Mouse (Mus musculus) intestine, postnatal 0 days (tissue): ENCODE data around the gene Ice2. TPM values are rescaled to one million over a fixed set of nuclear protein-coding genes. Genes with fewer than 3 reads are reported as not detected.

Experiments used
- ATAC-seq: fragments of 200-750 bp; cut with Nextera tagmentation; 2 replicates; pipeline ENCODE4 v1.8.0; 2017; ENCODE audit warnings: mild to moderate bottlenecking, moderate TSS enrichment, moderate library complexity
- H3K27ac ChIP-seq: fragments of 300-500 bp; sonication (generic); 2 replicates; pipeline ENCODE4 v1.5.1; 2014; ENCODE audit warnings: mild to moderate bottlenecking, low read depth, low read length, moderate library complexity
- H3K27me3 ChIP-seq: fragments of 300-500 bp; sonication (generic); replicated peaks from 2 replicates; pipeline ENCODE4 v1.6.1; 2014; ENCODE audit warnings: low read length, mixed read lengths; ENCODE audit not compliant: control insufficient read depth, insufficient read depth
- H3K36me3 ChIP-seq: fragments of 300-500 bp; sonication (generic); 2 replicates; pipeline ENCODE4 v1.6.1; 2014; ENCODE audit warnings: mild to moderate bottlenecking, moderate library complexity; ENCODE audit not compliant: control insufficient read depth, insufficient read depth
- H3K4me1 ChIP-seq: fragments of 300-500 bp; sonication (generic); replicated peaks from 2 replicates; pipeline ENCODE4 v1.6.1; 2014; ENCODE audit warnings: antibody characterized with exemption, low read length, mixed read lengths; ENCODE audit not compliant: control insufficient read depth, insufficient read depth
- H3K4me2 ChIP-seq: fragments of 300-500 bp; sonication (generic); replicated peaks from 2 replicates; pipeline ENCODE4 v1.6.1; 2014; ENCODE audit warnings: low read depth, mild to moderate bottlenecking, moderate library complexity
- H3K4me3 ChIP-seq: fragments of 300-500 bp; sonication (generic); 2 replicates; pipeline ENCODE4 v1.5.1; 2014; ENCODE audit warnings: low read depth, low read length
- H3K9ac ChIP-seq: fragments of 300-500 bp; sonication (generic); 2 replicates; pipeline ENCODE4 v1.6.1; 2014; ENCODE audit warnings: mild to moderate bottlenecking, low read depth, low read length
- H3K9me3 ChIP-seq: fragments of 300-500 bp; sonication (generic); 2 replicates; pipeline ENCODE4 v1.6.1; 2016; ENCODE audit warnings: mixed run types; ENCODE audit not compliant: control insufficient read depth
- CTCF ChIP-seq: sonication (generic); IDR thresholded peaks from 2 replicates; pipeline ENCODE4 v1.5.1; 2016; ENCODE audit warnings: low read depth, mild to moderate bottlenecking, control low read depth, antibody characterized with exemption, moderate library complexity
- WGBS: fragments of 180-500 bp; shearing (Covaris S2); extraction: QIAGEN DNeasy Blood & Tissue Kit; methylation state at CpG from one replicate; pipeline ENCODE4 v1.1.7; 2014; 5-methylcytosine and 5-hydroxymethylcytosine counted together
- polyA plus RNA-seq: library from polyadenylated mRNA; unstranded; fragments of >200 nt; fragmentation: Nextera tagmentation; extraction: Ambion mirVana; gene quantifications from 2 replicates; pipeline ENCODE4 v1.2.1, GENCODE M21; 2015

Gene Ice2
- polyA plus RNA-seq, 1 experiment from 2014 or later = 5.2 TPM

- no peak for ATAC-seq
- no peaks in the 10 kb centered on the region for H3K27me3 ChIP-seq
- 48% methylated on average over 4 of the region's 4 CpGs for WGBS
- H3K4me1 ChIP-seq = no peaks in the 10 kb centered on the region
- no peaks in the 10 kb centered on the region for H3K9me3 ChIP-seq
- H3K27ac ChIP-seq = no peak overlapping the region
- no peak overlapping the region for H3K4me3 ChIP-seq
- no peak for TF ChIP-seq CTCF
- no peaks in the 10 kb centered on the region; the same call in 1 of the 2 replicates for H3K36me3 ChIP-seq
- H3K9ac ChIP-seq = no peak overlapping the region
- H3K4me2 ChIP-seq = no peak overlapping the region
Measured at GRCm38 (mm10) chr9:69362766-69363165, 34.9 kb upstream of the Ice2 start.

- no peak for TF ChIP-seq CTCF
- Histone ChIP-seq H3K27ac (no peak overlapping the region), H3K9me3 (no peaks in the 10 kb centered on the region), H3K36me3 (no peaks in the 10 kb centered on the region; the same call in 1 of the 2 replicates), H3K4me3 (no peak overlapping the region), H3K4me1 (no peaks in the 10 kb centered on the region), H3K4me2 (no peak overlapping the region), H3K9ac (no peak overlapping the region), H3K27me3 (no peaks in the 10 kb centered on the region)
- 68% methylated on average over 16 of the region's 16 CpGs for WGBS
- no peak for ATAC-seq
Measured at GRCm38 (mm10) chr9:69364117-69364516, 33.6 kb upstream of the Ice2 start.

GRCm38 (mm10) chr9:69367055-69367454, 30.7 kb upstream of the Ice2 start:
- no peak for ATAC-seq
- Histone ChIP-seq H3K36me3 (no peaks in the 10 kb centered on the region; the same call in 1 of the 2 replicates), H3K27me3 (no peaks in the 10 kb centered on the region), H3K4me2 (no peak overlapping the region), H3K27ac (no peak overlapping the region), H3K4me1 (no peaks in the 10 kb centered on the region), H3K4me3 (no peak overlapping the region), H3K9me3 (no peaks in the 10 kb centered on the region), H3K9ac (no peak overlapping the region)
- no peak for TF ChIP-seq CTCF
- 74% methylated on average over 4 of the region's 4 CpGs for WGBS

GRCm38 (mm10) chr9:69368071-69368470, 29.6 kb upstream of the Ice2 start:
- ATAC-seq = no peak
- Histone ChIP-seq H3K9me3 (no peaks in the 10 kb centered on the region), H3K27ac (no peak overlapping the region), H3K36me3 (no peaks in the 10 kb centered on the region; the same call in 1 of the 2 replicates), H3K9ac (no peak overlapping the region), H3K4me3 (no peak overlapping the region), H3K27me3 (no peaks in the 10 kb centered on the region), H3K4me2 (no peak overlapping the region), H3K4me1 (no peaks in the 10 kb centered on the region)
- 79% methylated on average over 8 of the region's 8 CpGs for whole genome bisulfite sequencing
- TF ChIP-seq CTCF = peak; percentile 84

GRCm38 (mm10) chr9:69371046-69371724, 26.5 kb upstream of the Ice2 start:
- no peak overlapping the region for H3K4me3 ChIP-seq
- no peaks in the 10 kb centered on the region for H3K27me3 ChIP-seq
- ATAC-seq = no peak
- no peak overlapping the region for H3K9ac ChIP-seq
- WGBS = 70% methylated on average over 11 of the region's 11 CpGs
- H3K27ac ChIP-seq = no peak overlapping the region
- TF ChIP-seq CTCF = no peak
- no peaks in the 10 kb centered on the region for H3K4me1 ChIP-seq
- no peak overlapping the region for H3K4me2 ChIP-seq
- H3K36me3 ChIP-seq = no peaks in the 10 kb centered on the region
- no peaks in the 10 kb centered on the region for H3K9me3 ChIP-seq

- Histone ChIP-seq H3K4me1 (no peaks in the 10 kb centered on the region), H3K27me3 (no peaks in the 10 kb centered on the region), H3K4me3 (no peak overlapping the region), H3K36me3 (no peaks in the 10 kb centered on the region), H3K27ac (no peak overlapping the region), H3K9ac (no peak overlapping the region), H3K9me3 (no peaks in the 10 kb centered on the region), H3K4me2 (no peak overlapping the region)
- ATAC-seq = no peak
- WGBS = 58% methylated on average over 4 of the region's 4 CpGs
- no peak for TF ChIP-seq CTCF
Measured at GRCm38 (mm10) chr9:69372871-69373270, 24.8 kb upstream of the Ice2 start.
